Mouse (Mus musculus): ENCODE measurements around the gene Aco1.

Gene Aco1

GRCm38 (mm10) chr4:40207701-40208100 is 64.8 kb downstream of the Aco1 start:
- no peak for DNase-seq (ENCODE audit: low read depth, low spot score)

DNA sequence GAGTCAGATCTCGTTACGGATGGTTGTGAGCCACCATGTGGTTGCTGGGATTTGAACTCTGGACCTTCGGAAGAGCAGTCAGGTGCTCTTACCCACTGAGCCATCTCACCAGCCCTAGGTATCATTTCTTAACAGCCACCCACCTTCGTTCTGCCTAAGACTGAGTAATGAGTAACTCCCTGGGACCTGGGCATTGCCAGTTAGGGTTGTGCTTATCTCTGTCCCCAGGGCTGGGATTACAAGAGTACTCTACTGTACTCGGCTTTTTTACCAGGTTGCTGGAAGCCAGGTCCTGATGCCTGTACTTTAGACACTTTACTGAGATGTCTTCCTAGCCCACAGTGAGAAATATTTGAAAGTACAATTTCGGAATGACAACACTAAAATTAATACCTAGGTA is 69.3 kb downstream of the Aco1 start:
- DNase-seq (ENCODE audit: low read depth, low spot score): no peak

GRCm38 (mm10) chr4:40217910-40218309 is 75.0 kb downstream of the Aco1 start:
- DNase-seq (ENCODE audit: low read depth, low spot score): no peak

GRCm38 (mm10) chr4:40218382-40218781 is 75.5 kb downstream of the Aco1 start:
- DNase-seq (ENCODE audit: low read depth, low spot score): no peak

DNA sequence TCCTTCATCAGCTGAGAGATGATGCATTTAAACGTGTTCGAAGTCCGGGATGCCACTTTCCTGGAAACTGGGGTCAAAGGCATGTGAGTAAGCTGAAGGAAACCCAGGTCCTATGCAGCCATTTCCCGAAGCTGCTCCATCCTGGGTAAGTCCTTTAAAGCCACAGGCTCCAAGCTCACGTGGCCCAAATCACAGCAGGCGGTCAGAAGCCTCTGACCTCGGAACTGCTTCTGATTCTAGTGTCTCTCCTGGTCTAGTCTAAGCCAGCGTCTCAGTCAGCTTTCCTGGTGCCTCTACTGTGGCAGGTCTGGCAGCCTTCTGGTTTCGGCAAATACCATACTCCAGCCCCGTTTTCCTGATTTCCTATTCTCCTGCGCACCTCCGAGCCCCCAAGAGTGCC is 77.6 kb downstream of the Aco1 start:
- DNase-seq (ENCODE audit: low read depth, low spot score): no peak

DNA sequence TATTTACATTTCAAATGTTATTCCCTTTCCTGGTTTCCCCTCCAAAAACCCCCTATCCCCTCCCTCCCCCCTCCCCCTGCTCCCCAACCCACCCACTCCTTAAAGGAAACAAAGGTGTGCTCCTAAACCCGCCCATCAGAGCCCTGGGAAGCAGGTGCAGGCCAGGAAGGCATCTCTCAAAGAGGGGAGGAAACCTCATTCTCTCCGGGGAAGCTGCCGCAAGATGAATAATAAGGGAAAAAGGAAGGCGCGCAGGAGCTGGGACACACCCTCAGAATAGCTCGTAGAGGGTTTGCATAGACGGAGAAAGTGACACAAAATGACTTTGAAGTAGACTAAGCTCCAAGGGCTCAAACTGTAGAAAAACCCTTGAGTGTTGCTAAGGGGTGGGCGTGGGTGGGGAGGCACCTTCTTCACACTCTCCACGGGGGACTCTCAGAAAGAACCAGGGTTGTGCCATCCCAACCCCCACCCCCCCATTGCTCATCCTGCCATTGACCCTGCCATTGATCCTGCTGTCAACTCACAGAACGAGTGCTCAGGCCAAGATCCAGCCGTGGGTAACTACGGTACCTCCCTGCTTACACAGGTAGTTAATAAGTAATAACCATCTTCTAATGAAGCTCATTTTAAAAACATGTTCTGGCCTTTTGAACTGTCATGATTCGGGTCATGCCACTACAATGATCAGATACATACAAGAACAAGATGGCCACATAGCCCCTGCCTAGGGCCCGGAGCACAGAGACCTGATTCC is 78.3 kb downstream of the Aco1 start:
- no peak for DNase-seq (ENCODE audit: low read depth, low spot score)

- no peak for DNase-seq (ENCODE audit: low read depth, low spot score)
Observed at GRCm38 (mm10) chr4:40221876-40222585, 79.2 kb downstream of the Aco1 start.

DNA sequence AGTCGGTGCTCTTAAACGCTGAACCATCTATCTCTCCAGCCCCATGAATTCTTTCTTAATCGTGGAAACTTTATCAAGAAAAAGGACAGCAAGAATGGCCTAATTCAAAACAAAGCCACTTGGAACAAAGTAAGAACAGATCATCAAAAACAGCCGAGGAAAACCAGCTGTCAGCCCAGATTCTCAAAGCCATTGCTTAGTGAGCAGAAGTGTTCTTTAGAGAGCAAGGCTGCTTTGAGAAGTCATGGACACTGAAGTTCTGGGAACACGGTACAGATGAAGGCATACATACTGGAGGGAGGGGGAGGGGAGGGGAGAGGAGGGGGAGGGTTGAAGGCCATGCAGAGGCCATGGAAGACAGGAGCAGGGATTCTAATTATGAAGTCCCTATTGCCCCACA is 83.2 kb downstream of the Aco1 start:
- no peak for DNase-seq (ENCODE audit: low read depth, low spot score)

DNA sequence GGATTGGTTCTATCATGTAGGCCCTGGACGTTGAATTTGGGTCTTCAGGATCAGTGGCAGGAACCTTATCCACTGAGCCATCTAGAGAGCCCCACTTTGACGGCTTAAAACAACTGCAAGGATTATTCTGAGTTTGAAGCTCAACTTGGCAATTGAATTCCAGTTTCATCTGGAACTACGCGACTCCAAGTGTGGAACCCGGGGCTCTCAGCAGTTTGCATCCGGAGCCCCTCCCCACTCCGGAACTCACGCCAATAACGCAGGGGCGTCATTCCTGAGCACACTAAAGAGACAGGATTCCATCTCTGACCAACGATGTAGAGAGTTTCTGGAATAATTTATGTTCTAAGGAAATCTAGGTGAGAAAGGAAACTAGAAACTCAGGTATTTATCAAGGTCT is 84.2 kb downstream of the Aco1 start:
- DNase-seq (ENCODE audit: low read depth, low spot score): no peak

GRCm38 (mm10) chr4:40227886-40228285 is 85.0 kb downstream of the Aco1 start:
- no peak for DNase-seq (ENCODE audit: low read depth, low spot score)

- DNase-seq (ENCODE audit: low read depth, low spot score): no peak
Observed at GRCm38 (mm10) chr4:40229723-40230122, 86.8 kb downstream of the Aco1 start.

GRCm38 (mm10) chr4:40233062-40233664 is 90.3 kb downstream of the Aco1 start:
- no peak for DNase-seq (ENCODE audit: low read depth, low spot score)

GRCm38 (mm10) chr4:40234256-40234655 is 91.4 kb downstream of the Aco1 start:
- DNase-seq (ENCODE audit: low read depth, low spot score): no peak

- no peak for DNase-seq (ENCODE audit: low read depth, low spot score)
Observed at GRCm38 (mm10) chr4:40236829-40237228, 93.9 kb downstream of the Aco1 start.

GRCm38 (mm10) chr4:40238483-40239408 is 95.9 kb downstream of the Aco1 start:
- DNase-seq (ENCODE audit: low read depth, low spot score): peak; percentile 19

GRCm38 (mm10) chr4:40239409-40240271 is 96.8 kb downstream of the Aco1 start, which contains the start of gene Ddx58:
Ddx58 (minus strand) TSS chr4:40239828.
- DNase-seq (ENCODE audit: low read depth, low spot score): peak; percentile 21

GRCm38 (mm10) chr4:40240272-40240744 is 97.4 kb downstream of the Aco1 start:
- DNase-seq (ENCODE audit: low read depth, low spot score): no peak

- no peak for DNase-seq (ENCODE audit: low read depth, low spot score)
Observed at GRCm38 (mm10) chr4:40241928-40242327, 99.0 kb downstream of the Aco1 start.

DNA sequence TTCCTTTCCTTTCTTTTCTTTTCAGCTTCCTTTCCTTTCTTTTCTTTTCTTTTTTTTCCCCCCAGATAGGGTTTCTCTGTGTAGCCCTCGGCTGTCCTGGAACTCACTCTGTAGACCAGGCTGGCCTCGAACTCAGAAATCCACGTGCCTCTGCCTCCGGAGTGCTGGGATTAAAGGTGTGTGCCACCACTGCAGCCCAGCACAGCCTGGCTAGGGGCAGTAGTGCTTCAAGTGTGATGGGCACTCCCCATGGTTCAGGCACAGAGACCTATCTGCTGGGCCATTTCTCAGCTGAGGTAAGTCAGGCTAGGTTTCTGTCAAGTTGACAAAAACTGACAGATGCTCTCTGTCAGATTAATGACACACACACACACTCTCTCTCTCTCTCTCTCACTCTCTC is 100.1 kb downstream of the Aco1 start:
- DNase-seq (ENCODE audit: low read depth, low spot score): no peak

- peak; percentile 13 for DNase-seq (ENCODE audit: low read depth, low spot score)
Observed at GRCm38 (mm10) chr4:40244035-40244434, 101.2 kb downstream of the Aco1 start.

Measured in skeletal muscle tissue, adult 2 months (tissue).